Mouse (Mus musculus) erythroblast, embryonic 14.5 days (primary cell): ENCODE measurements around the gene Astn2.

Experiments
- GATA1 ChIP-seq: IDR thresholded peaks from 2 replicates; pipeline ENCODE4 v1.6.1; 2012; ENCODE audit warnings: low read length, inconsistent platforms, mixed read lengths
- TAL1 ChIP-seq: IDR thresholded peaks from 3 replicates; pipeline ENCODE4 v1.6.1; 2012; ENCODE audit warnings: low read length, inconsistent platforms, mixed read lengths

DNA sequence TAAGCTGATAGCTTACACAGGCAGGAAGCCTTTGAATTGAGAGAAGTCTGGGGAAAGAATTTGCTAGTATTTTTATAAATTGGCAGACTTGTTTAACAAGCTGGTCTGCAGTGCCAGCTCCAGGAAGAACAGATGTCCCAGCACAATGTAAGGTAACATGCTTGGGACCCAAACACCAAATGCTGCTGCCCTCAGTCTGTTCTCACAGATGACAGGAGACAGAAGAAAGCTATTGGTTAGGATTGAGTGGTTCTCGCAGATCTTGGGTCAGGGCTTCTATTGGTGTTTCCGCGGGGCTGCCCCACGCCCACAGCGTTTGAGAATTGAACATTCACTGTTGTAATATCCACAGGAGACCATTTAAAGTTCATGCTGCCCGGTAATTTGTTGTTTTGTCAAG is 793.5 kb downstream of the Astn2 start:
- TF ChIP-seq TAL1 = no peak
- no peak for TF ChIP-seq GATA1
